Mouse (Mus musculus) urinary bladder, postnatal 10 days (tissue): ENCODE results near the gene Nceh1.

ENCODE experiments used
- DNase-seq: peaks from one replicate; pipeline ENCODE4 v3.0.0; 2022; ENCODE audit warnings: low spot score

Nceh1 gene

GRCm38 (mm10) chr3:27182733-27183600 lies at the start of gene Nceh1:
Gene Nceh1, plus strand, starts transcription at chr3:27182965.
- peak; percentile 68 for DNase-seq

- no peak for DNase-seq
These were observed 42.7 kb upstream of the Nceh1 start for GRCm38 (mm10) chr3:27140101-27140500.

- DNase-seq, result no peak
These were observed 39.2 kb upstream of the Nceh1 start for GRCm38 (mm10) chr3:27143570-27143969.

DNA sequence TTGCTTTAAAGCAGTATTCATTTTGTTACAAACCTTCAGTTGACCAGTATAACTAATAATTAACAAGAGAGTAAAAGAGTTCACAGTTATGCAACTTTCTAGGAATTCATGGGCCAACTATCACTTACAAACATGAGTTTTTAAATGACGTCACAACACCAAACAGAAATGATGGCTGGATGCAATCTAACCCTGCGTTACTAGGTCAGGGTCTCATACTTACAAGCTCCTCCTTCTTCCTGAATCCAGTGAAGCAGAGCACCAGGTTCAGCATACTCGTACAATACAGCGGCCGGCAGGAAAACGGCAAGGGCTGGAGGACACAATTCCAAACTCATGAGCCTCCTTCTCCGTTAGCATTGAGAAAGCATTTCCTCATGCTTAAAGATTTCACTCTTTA lies 37.0 kb upstream of the Nceh1 start:
- no peak for DNase-seq

GRCm38 (mm10) chr3:27153191-27153671 lies 29.5 kb upstream of the Nceh1 start:
- no peak for DNase-seq

GRCm38 (mm10) chr3:27153701-27154209 lies 29.0 kb upstream of the Nceh1 start, which contains the start of gene Ect2:
Gene Ect2, minus strand, starts transcription at chr3:27153878.
- DNase-seq, result peak; percentile 98

- DNase-seq, result no peak
These were observed 28.5 kb upstream of the Nceh1 start for GRCm38 (mm10) chr3:27154280-27154679.

GRCm38 (mm10) chr3:27155051-27155855 lies 27.5 kb upstream of the Nceh1 start:
- DNase-seq, result no peak

DNA sequence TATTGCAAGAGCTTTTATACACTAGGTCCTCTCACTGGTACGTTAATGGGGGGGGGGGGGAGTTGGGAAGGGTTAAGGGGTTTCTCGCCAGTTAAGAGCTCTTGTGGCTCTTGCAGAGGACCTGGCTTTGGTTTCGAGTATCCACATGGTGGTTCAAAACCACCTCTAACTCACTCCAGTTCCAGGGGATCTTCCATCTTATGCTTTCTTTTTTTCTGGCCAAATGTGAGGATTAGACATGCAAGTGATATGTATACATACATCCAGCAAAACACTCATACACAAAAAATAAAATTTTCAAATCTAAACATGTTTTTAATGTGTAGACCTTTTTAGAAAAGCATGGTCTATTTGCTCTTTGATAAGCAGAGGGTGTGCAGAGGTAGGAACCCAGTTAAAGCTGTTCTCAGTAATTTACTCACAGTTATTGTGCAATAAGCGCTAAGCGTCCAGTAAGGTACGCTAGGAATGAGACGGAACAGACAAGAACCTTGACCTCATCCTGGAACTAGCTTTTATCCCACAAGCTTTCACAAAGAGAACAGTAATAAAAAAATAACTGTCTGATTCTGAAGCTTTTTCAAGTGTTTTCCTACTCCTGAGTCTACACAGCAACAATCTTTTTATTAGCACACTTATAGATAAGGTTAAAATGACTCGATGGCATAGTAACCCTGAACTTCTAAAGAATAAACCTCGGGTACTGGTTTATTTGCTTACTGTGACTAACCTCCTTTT lies 26.7 kb upstream of the Nceh1 start:
- no peak for DNase-seq

DNA sequence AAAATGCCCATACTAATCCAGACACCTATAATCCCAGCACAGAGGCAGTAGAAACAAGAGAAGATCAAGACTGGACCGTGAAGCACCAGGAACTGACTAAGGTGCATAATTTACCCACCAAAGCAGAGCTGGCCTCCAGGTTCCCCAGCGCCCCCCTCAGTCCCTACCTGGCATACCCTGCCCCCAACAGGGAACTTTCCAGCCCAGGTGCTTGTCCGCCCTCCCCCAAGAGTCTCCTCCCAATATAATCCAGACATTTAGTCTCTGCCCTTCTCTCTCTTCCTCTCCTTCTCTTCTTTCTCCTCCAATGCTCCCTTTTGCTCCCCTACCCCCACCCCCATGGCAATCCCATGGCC lies 26.2 kb upstream of the Nceh1 start:
- DNase-seq, result no peak

- no peak for DNase-seq
These were observed 23.9 kb upstream of the Nceh1 start for GRCm38 (mm10) chr3:27158910-27159309.

DNA sequence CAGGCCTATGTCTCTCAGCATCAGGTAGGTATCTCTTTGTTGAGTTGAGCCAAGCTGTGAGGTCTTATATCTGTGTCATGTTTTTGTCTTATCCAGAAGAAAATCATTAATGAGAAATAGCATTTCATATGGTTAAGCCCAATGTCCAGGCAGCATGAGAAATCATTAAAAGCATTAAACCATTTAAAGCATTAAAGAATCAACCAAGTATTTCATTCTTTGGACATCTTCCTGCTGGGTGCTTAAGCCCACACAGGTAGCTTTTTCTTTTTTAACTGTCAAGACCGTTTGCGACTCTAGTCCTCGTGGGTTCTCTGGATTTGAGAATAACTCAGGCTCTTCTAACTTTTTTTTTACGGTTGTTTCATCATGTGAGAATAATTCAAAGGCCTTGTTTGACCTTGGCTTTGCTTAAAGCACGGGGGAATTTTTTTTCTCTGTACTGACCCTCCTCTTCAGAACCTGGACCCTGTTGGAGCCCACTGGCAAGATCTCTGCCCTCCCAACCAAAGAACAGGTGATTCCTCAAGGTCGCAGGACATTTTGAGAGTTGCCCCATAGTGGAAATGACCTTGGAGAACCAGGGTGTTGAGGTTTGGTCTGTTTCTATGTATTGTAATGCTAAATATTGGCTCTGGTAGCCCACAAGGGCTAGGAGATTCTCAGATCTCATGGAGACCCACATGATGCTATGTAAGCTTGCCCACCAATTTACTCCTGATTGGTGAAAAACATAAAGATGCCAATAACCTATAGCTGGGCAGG lies 20.9 kb upstream of the Nceh1 start:
- DNase-seq, result no peak

DNA sequence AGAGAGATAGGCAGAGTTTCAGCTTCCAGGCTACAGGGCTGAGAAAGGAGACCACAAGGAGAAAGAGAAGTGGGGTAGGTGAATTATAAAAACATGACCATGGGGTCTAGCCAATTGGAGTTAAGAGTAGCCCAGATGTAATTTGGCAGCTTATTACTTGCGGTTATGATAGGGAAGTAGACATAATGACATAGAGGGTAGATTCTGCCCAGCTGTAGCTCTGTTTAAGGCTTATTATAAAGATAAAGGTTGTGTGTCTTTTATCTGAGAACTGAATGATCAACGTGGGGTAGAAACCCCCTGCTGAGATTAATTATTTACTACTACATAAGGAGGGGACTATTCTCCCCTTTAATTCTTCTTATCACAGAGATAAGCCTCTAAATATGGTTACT lies 20.4 kb upstream of the Nceh1 start:
- DNase-seq, result no peak

DNA sequence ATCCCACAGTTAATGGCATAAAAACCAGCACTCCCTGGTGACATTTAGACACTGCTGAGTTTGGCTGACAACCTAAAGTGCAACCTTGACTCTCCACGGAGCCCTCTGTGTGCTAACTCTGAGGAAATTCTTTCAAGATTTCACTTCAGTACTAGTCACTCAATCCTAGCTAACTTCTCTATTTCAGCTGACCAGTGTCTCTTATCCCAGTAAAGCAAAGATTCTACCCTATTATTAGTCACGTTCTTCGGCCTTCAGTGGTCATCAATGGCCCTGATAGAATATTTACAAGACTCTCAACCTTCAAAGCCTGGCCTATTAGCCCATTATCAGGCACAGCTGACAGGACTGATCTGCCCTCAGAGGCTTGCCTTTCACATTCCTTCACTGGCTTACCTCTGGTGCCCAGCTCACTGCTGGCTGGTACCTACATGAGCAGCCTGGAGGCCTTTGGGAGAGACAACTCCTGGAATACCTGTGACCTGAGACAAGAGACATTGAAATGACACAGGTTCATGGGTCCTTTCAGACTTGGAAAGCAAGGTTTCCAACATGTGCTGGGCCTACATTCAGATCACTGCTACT lies 17.2 kb upstream of the Nceh1 start:
- DNase-seq, result no peak

GRCm38 (mm10) chr3:27170257-27170656 lies 12.5 kb upstream of the Nceh1 start:
- DNase-seq, result no peak

GRCm38 (mm10) chr3:27179711-27180110 lies 3.1 kb upstream of the Nceh1 start:
- DNase-seq, result no peak

DNA sequence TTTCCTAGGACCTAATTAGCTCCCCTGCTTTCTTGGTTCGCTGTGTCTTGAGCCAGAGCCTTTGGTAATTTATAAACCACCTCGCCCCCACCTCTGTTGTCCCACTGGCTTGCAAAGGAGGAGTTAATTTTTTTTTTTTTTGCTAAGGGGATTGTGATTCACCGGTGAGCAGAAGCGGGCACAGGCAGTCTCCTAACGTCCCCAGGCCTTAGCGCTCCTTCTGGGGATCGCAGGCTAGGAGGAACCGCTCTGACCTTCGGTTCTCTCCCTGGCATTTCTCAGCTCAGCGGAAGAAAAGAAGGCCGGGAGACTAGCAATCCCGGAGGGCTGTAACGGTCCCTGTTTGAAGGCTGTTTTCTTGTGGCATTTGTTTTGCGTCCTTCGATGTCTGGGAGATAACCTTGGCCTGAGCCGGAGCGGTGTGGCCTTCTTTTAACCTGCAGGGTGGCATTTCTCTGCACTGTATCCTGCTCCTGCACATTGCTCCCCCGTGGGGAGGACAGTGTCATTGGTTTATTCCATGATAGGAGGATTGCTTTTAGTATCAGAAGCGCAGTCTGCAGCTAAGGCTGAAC lies 923 bp downstream of the Nceh1 start:
- no peak for DNase-seq

DNA sequence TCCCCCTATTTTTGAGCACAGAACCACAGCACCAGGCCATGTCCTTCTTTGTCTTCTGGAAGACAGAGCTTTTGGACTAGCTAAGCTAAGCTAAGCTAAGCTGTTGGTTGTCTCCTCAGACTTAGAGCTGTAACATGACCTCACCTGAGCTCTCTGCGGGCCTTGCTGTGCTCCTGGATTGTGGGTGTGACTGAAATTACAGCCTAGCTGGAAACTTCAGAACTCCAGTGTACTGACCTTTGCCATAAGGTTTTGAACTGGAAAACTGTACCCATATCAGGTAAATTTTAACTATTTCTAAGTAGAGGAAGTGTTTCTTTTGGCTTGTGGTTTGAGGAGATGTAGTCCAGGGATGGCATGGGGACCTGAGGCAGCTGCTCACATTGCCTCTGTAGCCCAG lies 5.6 kb downstream of the Nceh1 start:
- no peak for DNase-seq

- peak; percentile 32 for DNase-seq
These were observed 6.8 kb downstream of the Nceh1 start for GRCm38 (mm10) chr3:27189320-27190261.
